Mouse (Mus musculus) thymus, adult 2 months (tissue): ENCODE data around the gene Suox.

Experiments used
- CTCF ChIP-seq: fragments of 200-500 bp; IDR thresholded peaks from 2 replicates; pipeline ENCODE4 v1.5.1; 2012; ENCODE audit warnings: mild to moderate bottlenecking, control low read depth, low read length, moderate library complexity, borderline replicate concordance; ENCODE audit not compliant: control insufficient read depth, poor library complexity, insufficient read depth; ENCODE audit errors: extremely low read depth
- POLR2A ChIP-seq: fragments of 200-500 bp; IDR thresholded peaks from 2 replicates; pipeline ENCODE4 v1.6.1; 2012; ENCODE audit warnings: mild to moderate bottlenecking, low read length, control low read depth, moderate library complexity; ENCODE audit not compliant: control insufficient read depth, poor library complexity, insufficient read depth; ENCODE audit errors: extremely low read depth

DNA sequence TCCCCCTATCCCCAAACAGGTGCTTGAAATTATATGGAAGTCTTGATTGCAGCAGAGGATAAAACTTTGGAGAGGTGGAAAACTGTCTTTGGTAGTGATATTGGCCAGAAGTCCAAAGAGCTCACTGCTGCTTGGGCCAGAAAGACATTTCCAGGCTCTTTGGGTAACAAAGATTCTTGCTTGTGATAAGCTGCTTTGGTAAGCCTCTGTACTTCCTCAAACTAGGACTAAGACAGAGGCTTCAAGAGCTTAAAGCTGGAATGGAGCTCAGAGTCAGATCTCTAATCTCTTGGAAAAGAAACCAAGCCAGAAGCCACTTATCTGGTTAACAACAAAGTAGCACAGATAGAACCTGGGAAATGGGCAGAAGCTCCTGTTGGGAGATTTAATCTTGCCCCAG is 11.4 kb downstream of the Suox start:
- no peak for TF ChIP-seq CTCF
- TF ChIP-seq POLR2A: no peak
